Mouse (Mus musculus): ENCODE data around the gene Bcl11b.

- TF ChIP-seq CTCF (IDR thresholded peaks at IDR 0.05) = no peak
- no peak for TF ChIP-seq EP300 (IDR thresholded peaks at IDR 0.05; ENCODE audit: insufficient read depth, low read depth, low read length)
Measured at GRCm38 (mm10) chr12:107976571-107977001, 26.8 kb downstream of the Bcl11b start.
